Mouse (Mus musculus) myocyte (in vitro differentiated cells): Measurements from ENCODE around the gene Olfr920. TPM values are rescaled to one million over a fixed set of nuclear protein-coding genes. Genes with fewer than 3 reads are reported as not detected.

ENCODE experiments used
- H3K27me3 ChIP-seq: one replicate; pipeline ENCODE4 v1.6.1; 2011; ENCODE audit not compliant: control insufficient read depth, insufficient read depth, insufficient read length
- H3K36me3 ChIP-seq: one replicate; pipeline ENCODE4 v1.6.1; 2011; ENCODE audit not compliant: control insufficient read depth, insufficient read depth
- H3K4me2 ChIP-seq: one replicate; pipeline ENCODE4 v1.6.1; 2011; ENCODE audit warnings: low read depth, control low read depth
- H3K4me3 ChIP-seq: one replicate; pipeline ENCODE4 v1.5.1; 2011; ENCODE audit warnings: mild to moderate bottlenecking, control low read depth, moderate library complexity
- H3K79me2 ChIP-seq: one replicate; pipeline ENCODE4 v1.6.1; 2011; ENCODE audit not compliant: control insufficient read depth, insufficient read depth
- H3ac ChIP-seq: one replicate; pipeline ENCODE4 v1.6.1; 2011; ENCODE audit not compliant: control insufficient read depth, insufficient read length
- CEBPB ChIP-seq: IDR thresholded peaks from 2 replicates; pipeline ENCODE4 v1.6.1; 2011; ENCODE audit warnings: mild to moderate bottlenecking, moderate library complexity; ENCODE audit not compliant: poor library complexity, insufficient read depth, severe bottlenecking
- E2F4 ChIP-seq: IDR thresholded peaks from one replicate; pipeline ENCODE4 v1.6.1; 2011; ENCODE audit warnings: mild to moderate bottlenecking, control low read depth, moderate library complexity; ENCODE audit not compliant: insufficient read depth
- MAX ChIP-seq: IDR thresholded peaks from one replicate; pipeline ENCODE4 v1.6.1; 2011; ENCODE audit warnings: low read depth, mild to moderate bottlenecking, control low read depth
- MYOD1 ChIP-seq, 3 experiments: IDR thresholded peaks; one replicate each; pipeline ENCODE4 v1.6.1; 2011; ENCODE audit warnings: control low read depth in 2 of 3, low read depth in 2 of 3, mild to moderate bottlenecking in 2 of 3, moderate library complexity in 1 of 3; ENCODE audit not compliant: insufficient read length in 2 of 3, control insufficient read depth in 1 of 3
- MYOG ChIP-seq, 3 experiments: IDR thresholded peaks; one replicate each; pipeline ENCODE4 v1.6.1; 2011; ENCODE audit warnings: control low read depth in 2 of 3, low read depth in 2 of 3, mild to moderate bottlenecking in 2 of 3; ENCODE audit not compliant: insufficient read length in 2 of 3, control insufficient read depth in 1 of 3, insufficient read depth in 1 of 3
- POLR2A ChIP-seq: IDR thresholded peaks from one replicate; pipeline ENCODE4 v1.6.1; 2011; ENCODE audit warnings: low read depth, mild to moderate bottlenecking, control low read depth, moderate library complexity; ENCODE audit not compliant: insufficient read length
- POLR2AphosphoS2 ChIP-seq: IDR thresholded peaks from one replicate; pipeline ENCODE4 v1.6.1; 2011; ENCODE audit warnings: low read depth, control low read depth; ENCODE audit not compliant: insufficient read length
- REST ChIP-seq: IDR thresholded peaks from one replicate; pipeline ENCODE4 v1.6.1; 2011; ENCODE audit warnings: mild to moderate bottlenecking, control low read depth, moderate library complexity; ENCODE audit not compliant: insufficient read depth, insufficient read length
- SRF ChIP-seq: IDR thresholded peaks from one replicate; pipeline ENCODE4 v1.6.1; 2011; ENCODE audit warnings: low read depth; ENCODE audit not compliant: control insufficient read depth, insufficient read length
- TCF12 ChIP-seq: IDR thresholded peaks from one replicate; pipeline ENCODE4 v1.6.1; 2011; ENCODE audit warnings: mild to moderate bottlenecking, control low read depth; ENCODE audit not compliant: poor library complexity, insufficient read depth, severe bottlenecking
- TCF3 ChIP-seq: IDR thresholded peaks from one replicate; pipeline ENCODE4 v1.6.1; 2011; ENCODE audit warnings: low read depth, control low read depth; ENCODE audit not compliant: insufficient read length
- USF1 ChIP-seq: IDR thresholded peaks from one replicate; pipeline ENCODE4 v1.6.1; 2011; ENCODE audit warnings: low read depth, mild to moderate bottlenecking, control low read depth, moderate library complexity
- polyA plus RNA-seq: library from polyadenylated mRNA; unstranded; fragments of >200 nt; fragmentation: generic; extraction: Trizol; gene quantifications from one replicate; pipeline ENCODE4 v1.2.1, GENCODE M21; 2012; ENCODE audit warnings: missing spikeins

Olfr920 gene
- polyA plus RNA-seq, 1 experiment = not detected

- no peak overlapping the region for H3K4me3 ChIP-seq
- H3K36me3 ChIP-seq = peaks cover 5% of the 10 kb centered on the region
- H3K4me2 ChIP-seq = no peak overlapping the region
- H3K79me2 ChIP-seq = no peaks in the 10 kb centered on the region
- no peak overlapping the region for H3ac ChIP-seq
- TF ChIP-seq SRF (no peak), POLR2AphosphoS2 (no peak), TCF3 (no peak), E2F4 (no peak), USF1 (no peak), POLR2A (no peak), TCF12 (no peak), REST (no peak), MYOG (IDR thresholded peaks at IDR 0.05; ENCODE audit: control insufficient read depth in 1 of 3, insufficient read depth in 1 of 3, insufficient read length in 2 of 3, low read depth in 2 of 3) (no peak), CEBPB (no peak), MYOD1 (IDR thresholded peaks at IDR 0.05; ENCODE audit: control insufficient read depth in 1 of 3, insufficient read length in 2 of 3, low read depth in 2 of 3) (no peak), MAX (no peak)
- H3K27me3 ChIP-seq = no peaks in the 10 kb centered on the region
These were observed 10.7 kb upstream of the Olfr920 start for GRCm38 (mm10) chr9:38741408-38741807.

- Histone ChIP-seq H3K4me2 (no peak overlapping the region), H3K4me3 (no peak overlapping the region), H3K36me3 (no peaks in the 10 kb centered on the region), H3ac (no peak overlapping the region), H3K79me2 (no peaks in the 10 kb centered on the region), H3K27me3 (no peaks in the 10 kb centered on the region)
- no peak for TF ChIP-seq MYOD1 (IDR thresholded peaks at IDR 0.05; ENCODE audit: control insufficient read depth in 1 of 3, insufficient read length in 2 of 3, low read depth in 2 of 3)
These were observed 7.3 kb upstream of the Olfr920 start for GRCm38 (mm10) chr9:38744619-38745315.

GRCm38 (mm10) chr9:38772768-38773167, 20.7 kb downstream of the Olfr920 start, which contains the start of gene Olfr921:
Olfr921 (plus strand) TSS chr9:38773068.
- Histone ChIP-seq H3K36me3 (no peaks in the 10 kb centered on the region), H3K4me3 (no peak within 1 kb of the TSS), H3K27me3 (no peaks in the 10 kb centered on the region), H3K79me2 (no peaks in the 10 kb centered on the region), H3K4me2 (no peak within 1 kb of the TSS), H3ac (no peak within 1 kb of the TSS)
- TF ChIP-seq USF1 = no peak
- no peak for TF ChIP-seq SRF
- no peak for TF ChIP-seq REST
- TF ChIP-seq TCF3 = no peak
- TF ChIP-seq MYOD1 (IDR thresholded peaks at IDR 0.05; ENCODE audit: control insufficient read depth in 1 of 3, insufficient read length in 2 of 3, low read depth in 2 of 3) = no peak
- TF ChIP-seq E2F4 = no peak
- no peak for TF ChIP-seq MYOG (IDR thresholded peaks at IDR 0.05; ENCODE audit: control insufficient read depth in 1 of 3, insufficient read depth in 1 of 3, insufficient read length in 2 of 3, low read depth in 2 of 3)
- TF ChIP-seq POLR2AphosphoS2 = no peak
- TF ChIP-seq CEBPB = no peak
- no peak for TF ChIP-seq TCF12
- no peak for TF ChIP-seq POLR2A
- no peak for TF ChIP-seq MAX

- Histone ChIP-seq H3ac (no peak overlapping the region), H3K4me3 (no peak overlapping the region), H3K4me2 (no peak overlapping the region), H3K36me3 (no peaks in the 10 kb centered on the region), H3K27me3 (no peaks in the 10 kb centered on the region), H3K79me2 (no peaks in the 10 kb centered on the region)
- TF ChIP-seq MYOD1 (IDR thresholded peaks at IDR 0.05; ENCODE audit: control insufficient read depth in 1 of 3, insufficient read length in 2 of 3, low read depth in 2 of 3) (no peak), POLR2A (no peak), CEBPB (no peak), POLR2AphosphoS2 (no peak), TCF12 (no peak)
These were observed 40.6 kb downstream of the Olfr920 start for GRCm38 (mm10) chr9:38792689-38793088.

GRCm38 (mm10) chr9:38805696-38806095, 53.6 kb downstream of the Olfr920 start:
- Histone ChIP-seq H3K4me3 (no peak overlapping the region), H3K4me2 (no peak overlapping the region), H3K79me2 (no peaks in the 10 kb centered on the region), H3K36me3 (no peaks in the 10 kb centered on the region), H3K27me3 (no peaks in the 10 kb centered on the region), H3ac (no peak overlapping the region)
- TF ChIP-seq MYOG (IDR thresholded peaks at IDR 0.05; ENCODE audit: control insufficient read depth in 1 of 3, insufficient read depth in 1 of 3, insufficient read length in 2 of 3, low read depth in 2 of 3) (no peak), CEBPB (no peak), MAX (no peak), SRF (no peak), TCF3 (no peak), POLR2AphosphoS2 (no peak), E2F4 (no peak), POLR2A (no peak), REST (no peak), USF1 (no peak), TCF12 (no peak), MYOD1 (IDR thresholded peaks at IDR 0.05; ENCODE audit: control insufficient read depth in 1 of 3, insufficient read length in 2 of 3, low read depth in 2 of 3) (no peak)

Other genes with a start within 250 kb of the Olfr920 start
- not detected for gene Olfr911-ps1, start 230.7 kb upstream of the Olfr920 start, polyA plus RNA-seq
- not detected for gene Olfr910, start 214.4 kb upstream of the Olfr920 start, polyA plus RNA-seq
- gene Olfr912, start 172.1 kb upstream of the Olfr920 start, polyA plus RNA-seq = not detected
- not detected for gene Olfr913, start 159.5 kb upstream of the Olfr920 start, polyA plus RNA-seq
- not detected for gene Olfr914, start 147.2 kb upstream of the Olfr920 start, polyA plus RNA-seq
- gene Olfr916, start 92.4 kb upstream of the Olfr920 start, polyA plus RNA-seq = not detected
- not detected for gene Olfr917, start 86.5 kb upstream of the Olfr920 start, polyA plus RNA-seq
- gene Olfr918, start 77.7 kb upstream of the Olfr920 start, polyA plus RNA-seq = not detected
- not detected for gene Olfr919, start 48.6 kb upstream of the Olfr920 start, polyA plus RNA-seq
- 10.3 TPM for gene Vwa5a, start 34.0 kb upstream of the Olfr920 start, polyA plus RNA-seq
- gene Olfr921, start 20.8 kb downstream of the Olfr920 start, polyA plus RNA-seq = not detected
- not detected for gene Olfr922, start 62.3 kb downstream of the Olfr920 start, polyA plus RNA-seq
- not detected for gene Olfr923, start 74.2 kb downstream of the Olfr920 start, polyA plus RNA-seq
- not detected for gene Olfr924, start 92.2 kb downstream of the Olfr920 start, polyA plus RNA-seq
- not detected for gene Olfr26, start 102.8 kb downstream of the Olfr920 start, polyA plus RNA-seq
- not detected for gene Olfr926, start 124.8 kb downstream of the Olfr920 start, polyA plus RNA-seq
- not detected for gene Olfr930, start 177.5 kb downstream of the Olfr920 start, polyA plus RNA-seq
- gene Olfr933, start 220.0 kb downstream of the Olfr920 start, polyA plus RNA-seq = not detected
- gene Olfr934, start 236.0 kb downstream of the Olfr920 start, polyA plus RNA-seq = not detected
- gene Olfr935, start 247.4 kb downstream of the Olfr920 start, polyA plus RNA-seq = not detected